Comparison of ENCODE assay signal across 9 mouse cellular contexts in the genomic region with DNA sequence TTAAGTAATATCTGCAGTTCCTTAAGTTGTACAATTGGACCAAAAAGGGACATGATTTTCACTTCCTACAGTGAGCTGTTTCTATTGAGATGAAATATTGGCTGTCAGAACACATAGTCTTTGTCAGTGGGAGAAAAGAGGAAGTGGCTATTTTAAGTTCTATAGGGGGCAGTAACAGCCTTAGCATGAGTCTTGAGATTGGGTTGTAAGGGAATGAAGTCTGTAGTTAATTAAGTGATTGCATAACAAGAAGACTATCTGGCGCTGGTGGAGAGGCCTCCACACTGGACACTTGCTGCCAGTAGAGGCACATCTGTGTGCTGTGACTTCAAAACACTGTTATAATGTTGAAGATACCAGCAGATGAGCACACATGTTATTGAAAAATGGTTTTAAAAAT.
DNase-seq lines count a peak whose midpoint lies in the region; ATAC-seq and TF ChIP-seq lines count a peak whose summit lies in the region.
"Had no signal": no experiment of that assay in that cellular context is flagged by ENCODE, and none has a peak within 500 bp of the region (broad histone marks: within the 10 kb centered on the region; RNA-seq: fewer than 3 reads in every experiment).

No protein-coding gene starts in this region.

- H3K27ac ChIP-seq in forebrain, postnatal 0 days (ENCODE audit: low read depth, low read length) = no peak overlapping the region
- no peak overlapping the region for H3K27ac ChIP-seq in forebrain, embryonic 13.5 days
- no peak overlapping the region for H3K27ac ChIP-seq in stomach, postnatal 0 days (replicated peaks)

- H3K9me3 ChIP-seq in forebrain, postnatal 0 days (ENCODE audit: low read length) = no peaks in the 10 kb centered on the region
- no peaks in the 10 kb centered on the region for H3K9me3 ChIP-seq in forebrain, embryonic 13.5 days (replicated peaks)
- no peaks in the 10 kb centered on the region for H3K9me3 ChIP-seq in stomach, postnatal 0 days (ENCODE audit: control insufficient read depth, low read length)

- H3K4me2 ChIP-seq in forebrain, postnatal 0 days (ENCODE audit: low read depth) = no peak overlapping the region
- H3K4me2 ChIP-seq in forebrain, embryonic 13.5 days = no peak overlapping the region
- no peak overlapping the region for H3K4me2 ChIP-seq in stomach, postnatal 0 days (replicated peaks; ENCODE audit: low read depth)

- no peaks in the 10 kb centered on the region for H3K36me3 ChIP-seq in forebrain, postnatal 0 days (ENCODE audit: insufficient read depth)
- no peaks in the 10 kb centered on the region for H3K36me3 ChIP-seq in forebrain, embryonic 13.5 days (ENCODE audit: poor library complexity, severe bottlenecking)
- H3K36me3 ChIP-seq in stomach, postnatal 0 days (ENCODE audit: control insufficient read depth, insufficient read depth, low read length) = no peaks in the 10 kb centered on the region

- no peak for ATAC-seq in forebrain, postnatal 0 days
- ATAC-seq in forebrain, embryonic 13.5 days = no peak
- ATAC-seq in stomach, postnatal 0 days (ENCODE audit: low FRiP score, low TSS enrichment) = no peak

- 63% methylated on average over 1 of the region's 1 CpGs for WGBS in forebrain, postnatal 0 days
- 63% methylated on average over 1 of the region's 1 CpGs for WGBS in forebrain, embryonic 13.5 days
- WGBS in stomach, postnatal 0 days = 39% methylated on average over 1 of the region's 1 CpGs

- H3K4me1 ChIP-seq in forebrain, postnatal 0 days (ENCODE audit: insufficient read depth) = no peaks in the 10 kb centered on the region
- no peaks in the 10 kb centered on the region for H3K4me1 ChIP-seq in forebrain, embryonic 13.5 days
- H3K4me1 ChIP-seq in stomach, postnatal 0 days (replicated peaks; ENCODE audit: control insufficient read depth, insufficient read depth) = no peaks in the 10 kb centered on the region

- TF ChIP-seq EP300 in stomach, postnatal 0 days (optimal IDR thresholded peaks at IDR 0.05) = no peak

- TF ChIP-seq CTCF in forebrain, postnatal 0 days (IDR thresholded peaks at IDR 0.05; ENCODE audit: low read depth) = peak; percentile 27; the same call in 1 of the 2 replicates
- peak; percentile 65 for TF ChIP-seq CTCF in stomach, postnatal 0 days (IDR thresholded peaks at IDR 0.05; ENCODE audit: low read depth)

- no peaks in the 10 kb centered on the region for H3K27me3 ChIP-seq in forebrain, postnatal 0 days (ENCODE audit: insufficient read depth, low read length)
- no peaks in the 10 kb centered on the region for H3K27me3 ChIP-seq in forebrain, embryonic 13.5 days
- H3K27me3 ChIP-seq in stomach, postnatal 0 days (ENCODE audit: control insufficient read depth, insufficient read depth, low read length) = no peaks in the 10 kb centered on the region

- no peak for DNase-seq in forebrain, postnatal 0 days
- peak; percentile 8 for DNase-seq in retina, embryonic 14.5 days (ENCODE audit: low spot score)
- no peak for DNase-seq in retina, postnatal 1 day
- DNase-seq in kidney, postnatal 36 days = peak; percentile 3 to 7
- DNase-seq in stomach, postnatal 0 days (ENCODE audit: low spot score) = no peak
- no peak for DNase-seq in cerebellum, adult 11 months
- no peak for DNase-seq in cerebellum, postnatal 36 days
- DNase-seq: adrenal gland, adult 2 months had no signal

- no peak overlapping the region for H3K4me3 ChIP-seq in forebrain, postnatal 0 days (ENCODE audit: low read depth, low read length)
- no peak overlapping the region for H3K4me3 ChIP-seq in forebrain, embryonic 13.5 days
- H3K4me3 ChIP-seq in stomach, postnatal 0 days (ENCODE audit: low read depth, low read length) = no peak overlapping the region

- H3K9ac ChIP-seq in forebrain, postnatal 0 days = no peak overlapping the region
- H3K9ac ChIP-seq in forebrain, embryonic 13.5 days = no peak overlapping the region
- no peak overlapping the region for H3K9ac ChIP-seq in stomach, postnatal 0 days (ENCODE audit: low read length)

Comparison
In these comparisons a context has a peak if more than half of its experiments do, and no peak if none do; other contexts are left out.
1. DNase-seq: peak in retina, embryonic 14.5 days (single experiment) and kidney, postnatal 36 days (2 of 2); none in forebrain, postnatal 0 days (single experiment), retina, postnatal 1 day (single experiment), stomach, postnatal 0 days (single experiment), cerebellum, adult 11 months (single experiment) and cerebellum, postnatal 36 days (0 of 2).